Mouse (Mus musculus) intestine, embryonic 16.5 days (tissue): ENCODE measurements around the gene Dlgap3. TPM values are rescaled to one million over a fixed set of nuclear protein-coding genes. Genes with fewer than 3 reads are reported as not detected.

Experiments used
- ATAC-seq: fragments of 200-750 bp; cut with Nextera tagmentation; 2 replicates; pipeline ENCODE4 v1.8.0; 2017; ENCODE audit warnings: moderate TSS enrichment, moderate library complexity
- H3K27ac ChIP-seq: fragments of 300-500 bp; sonication (generic); 2 replicates; pipeline ENCODE4 v1.5.1; 2014; ENCODE audit warnings: mild to moderate bottlenecking, low read length
- H3K27me3 ChIP-seq: fragments of 300-500 bp; sonication (generic); replicated peaks from 2 replicates; pipeline ENCODE4 v1.6.1; 2014; ENCODE audit warnings: low read length, control low read depth, mixed read lengths; ENCODE audit not compliant: control insufficient read depth, insufficient read depth
- H3K36me3 ChIP-seq: fragments of 300-500 bp; sonication (generic); 2 replicates; pipeline ENCODE4 v1.6.1; 2014; ENCODE audit warnings: low read length, control low read depth; ENCODE audit not compliant: control insufficient read depth, insufficient read depth
- H3K4me1 ChIP-seq: fragments of 300-500 bp; sonication (generic); 2 replicates; pipeline ENCODE4 v1.6.1; 2014; ENCODE audit warnings: low read length, control low read depth, mixed read lengths; ENCODE audit not compliant: control insufficient read depth, insufficient read depth
- H3K4me2 ChIP-seq: fragments of 300-500 bp; sonication (generic); 2 replicates; pipeline ENCODE4 v1.6.1; 2014; ENCODE audit warnings: low read depth, low read length, control low read depth
- H3K4me3 ChIP-seq: fragments of 300-500 bp; sonication (generic); 2 replicates; pipeline ENCODE4 v1.5.1; 2014; ENCODE audit warnings: mild to moderate bottlenecking, low read length
- H3K9ac ChIP-seq: fragments of 300-500 bp; sonication (generic); 2 replicates; pipeline ENCODE4 v1.6.1; 2014; ENCODE audit warnings: low read depth, low read length
- H3K9me3 ChIP-seq: fragments of 300-500 bp; sonication (generic); 2 replicates; pipeline ENCODE4 v1.6.1; 2016; ENCODE audit warnings: low read length, control low read depth; ENCODE audit not compliant: control insufficient read depth
- WGBS: fragments of 180-500 bp; shearing (Covaris S2); extraction: QIAGEN DNeasy Blood & Tissue Kit; methylation state at CpG from one replicate; pipeline ENCODE4 v1.1.7; 2014; 5-methylcytosine and 5-hydroxymethylcytosine counted together
- polyA plus RNA-seq: library from polyadenylated mRNA; unstranded; fragments of >200 nt; fragmentation: Nextera tagmentation; extraction: Ambion mirVana; gene quantifications from 2 replicates; pipeline ENCODE4 v1.2.1, GENCODE M21; 2015

Dlgap3 gene
- polyA plus RNA-seq, 1 experiment from 2014 or later, result 0.50 TPM

DNA sequence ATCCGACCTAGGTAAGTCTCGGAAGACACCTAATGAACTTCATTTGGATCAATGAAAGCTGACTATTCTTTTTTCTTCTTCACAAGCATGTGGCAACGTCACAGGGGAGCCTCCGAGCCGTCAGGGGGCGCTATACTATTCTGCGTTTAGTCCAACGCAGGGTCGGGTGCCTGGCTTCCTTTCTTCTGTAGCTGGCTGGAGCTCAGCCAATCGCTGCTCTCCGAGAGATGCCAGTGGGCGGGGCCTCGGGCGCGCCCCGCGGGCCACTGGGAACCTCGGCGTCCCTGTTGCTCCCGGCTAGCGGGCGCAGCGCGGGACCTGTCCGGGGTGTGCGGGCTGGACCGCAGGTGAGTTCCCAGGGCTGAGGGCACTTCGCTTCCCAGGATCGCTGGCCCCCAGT, 74.5 kb downstream of the Dlgap3 start, which contains the start of gene Smim12:
Gene Smim12, plus strand, starts transcription at position 233 of the 400 bp plus-strand sequence.
- Histone ChIP-seq H3K9me3 (no peaks in the 10 kb centered on the region), H3K36me3 (peaks cover 5% of the 10 kb centered on the region; the same call in 1 of the 2 replicates), H3K27ac (no peak within 1 kb of the TSS), H3K4me2 (peak within 1 kb of the TSS; percentile 83), H3K4me3 (peak within 1 kb of the TSS; percentile 90), H3K9ac (peak within 1 kb of the TSS; percentile 93), H3K4me1 (peaks cover 11% of the 10 kb centered on the region), H3K27me3 (no peaks in the 10 kb centered on the region; the same call in 1 of the 2 replicates)
- ATAC-seq, result peak; percentile 100
- under 1% methylated on average over 29 of the region's 29 CpGs for WGBS

DNA sequence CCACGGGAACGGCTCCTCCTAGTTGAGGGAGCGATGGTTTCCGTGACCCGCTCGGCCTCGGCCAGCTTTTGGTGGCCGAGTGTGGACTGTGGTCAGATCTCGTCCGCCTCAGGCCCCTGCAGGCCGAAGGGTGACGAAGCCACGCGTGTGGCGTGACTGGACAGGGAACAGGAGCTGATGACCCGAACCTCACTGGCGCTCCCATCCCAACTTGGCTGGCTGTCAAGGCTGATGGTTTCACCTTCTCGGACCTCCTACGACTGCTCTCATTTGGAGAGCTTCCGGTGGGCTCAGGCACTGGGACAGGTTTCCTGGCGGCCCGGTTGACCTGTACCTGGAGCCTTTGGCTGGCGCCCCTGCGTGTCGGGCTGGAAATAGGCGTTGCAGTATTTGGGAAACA, 74.9 kb downstream of the Dlgap3 start:
- Histone ChIP-seq H3K9ac (peak overlapping the region; percentile 93), H3K4me1 (peaks cover 11% of the 10 kb centered on the region), H3K27me3 (no peaks in the 10 kb centered on the region; the same call in 1 of the 2 replicates), H3K9me3 (no peaks in the 10 kb centered on the region), H3K4me2 (peak overlapping the region; percentile 83), H3K27ac (no peak overlapping the region), H3K36me3 (peaks cover 5% of the 10 kb centered on the region; the same call in 1 of the 2 replicates), H3K4me3 (peak overlapping the region; percentile 90)
- peak; percentile 77 for ATAC-seq
- under 1% methylated on average over 26 of the region's 26 CpGs for WGBS

DNA sequence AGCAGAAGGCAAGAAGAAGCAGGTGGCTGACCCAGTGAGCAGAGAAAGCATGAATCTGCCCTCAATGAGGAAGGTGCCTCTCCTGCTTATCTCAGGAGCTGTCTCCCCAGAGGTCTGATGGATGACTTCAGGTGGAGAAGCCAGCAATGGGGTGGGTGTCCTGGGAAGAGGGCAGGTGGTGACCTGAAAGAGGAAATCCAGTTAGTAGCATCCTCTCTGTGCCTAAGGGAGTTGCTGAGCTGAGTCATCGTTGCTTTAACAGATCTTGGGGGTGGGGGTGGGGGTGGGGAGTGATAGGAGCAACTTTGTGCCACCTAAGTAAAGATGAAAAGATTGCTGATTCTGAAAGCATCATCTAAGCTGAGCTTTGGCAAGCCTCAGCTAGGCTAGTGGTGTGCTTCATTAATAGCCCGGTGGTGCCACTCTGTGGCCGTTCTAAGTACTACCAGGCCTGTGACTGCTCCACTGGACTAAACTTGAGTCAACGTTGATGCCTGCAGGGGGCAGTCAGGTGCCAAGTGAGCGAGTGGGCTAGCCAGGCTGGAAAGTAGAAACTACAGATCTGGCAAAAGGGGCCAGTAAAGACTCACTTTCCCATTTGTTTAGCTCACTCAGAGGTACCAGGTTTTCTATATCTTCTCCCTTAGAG, 80.8 kb downstream of the Dlgap3 start:
- Histone ChIP-seq H3K9me3 (no peaks in the 10 kb centered on the region), H3K9ac (no peak overlapping the region), H3K4me3 (no peak overlapping the region), H3K4me1 (peaks cover 8% of the 10 kb centered on the region), H3K27me3 (no peaks in the 10 kb centered on the region), H3K4me2 (no peak overlapping the region), H3K27ac (no peak overlapping the region), H3K36me3 (peaks cover 5% of the 10 kb centered on the region; the same call in 1 of the 2 replicates)
- 3% methylated on average over 5 of the region's 5 CpGs for WGBS
- ATAC-seq, result peak; percentile 91

DNA sequence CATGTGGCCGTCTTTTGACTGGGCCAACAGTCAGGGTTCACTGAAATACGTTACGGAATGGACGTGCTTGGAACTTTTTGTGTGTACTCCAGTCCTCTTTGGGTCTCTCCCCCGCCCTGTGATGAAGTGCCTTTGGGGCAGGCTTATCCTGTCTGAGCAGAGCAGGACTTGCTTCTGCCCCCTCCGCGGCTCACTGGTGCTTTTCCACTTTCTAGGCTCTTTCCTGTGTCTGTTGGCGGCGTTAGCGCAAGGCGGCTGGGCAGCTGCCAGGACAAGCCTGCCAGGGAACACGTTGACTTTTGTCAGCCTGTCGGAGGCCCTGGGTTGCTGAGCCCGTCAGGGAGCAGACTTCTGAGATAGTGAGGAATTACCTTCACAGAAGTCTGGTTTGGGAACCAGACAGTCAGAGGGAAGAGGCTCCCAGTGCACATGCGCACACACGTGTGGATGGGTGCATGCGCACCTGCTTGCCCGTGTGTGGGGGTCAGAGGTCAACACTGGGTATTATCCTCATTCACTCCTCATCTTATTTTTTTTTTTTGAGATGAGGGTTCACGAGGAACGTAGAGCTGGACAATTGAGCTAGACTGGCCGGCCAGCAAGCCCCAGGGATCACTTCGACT, 83.1 kb downstream of the Dlgap3 start:
- Histone ChIP-seq H3K36me3 (peaks cover 5% of the 10 kb centered on the region; the same call in 1 of the 2 replicates), H3K27ac (no peak overlapping the region), H3K9ac (no peak overlapping the region), H3K9me3 (no peaks in the 10 kb centered on the region), H3K4me1 (0 out of 2 replicates have a peak, but pooled peaks cover 4% of the 10 kb centered on the region), H3K4me2 (no peak overlapping the region), H3K4me3 (no peak overlapping the region), H3K27me3 (no peaks in the 10 kb centered on the region; the same call in 1 of the 2 replicates)
- no peak for ATAC-seq
- WGBS, result 53% methylated on average over 22 of the region's 22 CpGs

DNA sequence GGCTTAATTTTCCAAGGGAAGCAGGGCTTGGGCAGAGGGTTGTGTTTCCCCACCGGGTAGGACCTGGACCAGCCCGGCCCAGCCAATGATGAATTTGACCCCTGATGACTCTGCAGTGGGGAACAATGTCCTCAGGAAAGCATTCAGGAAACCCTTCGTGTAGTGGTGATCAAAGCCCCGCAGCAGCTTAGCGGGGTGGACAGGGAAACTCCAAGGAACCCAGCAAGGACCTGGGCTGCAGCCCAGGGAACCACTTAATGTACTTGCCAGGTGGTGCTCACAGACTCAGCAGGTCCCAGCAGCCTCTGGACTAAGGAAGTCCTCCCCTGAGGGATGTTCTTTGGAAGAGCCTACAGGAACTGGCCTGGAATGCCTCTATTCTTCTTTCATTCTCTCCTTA, 87.7 kb downstream of the Dlgap3 start:
- Histone ChIP-seq H3K27ac (no peak overlapping the region), H3K36me3 (no peaks in the 10 kb centered on the region), H3K4me3 (no peak overlapping the region), H3K4me1 (0 out of 2 replicates have a peak, but pooled peaks cover 4% of the 10 kb centered on the region), H3K9me3 (no peaks in the 10 kb centered on the region), H3K27me3 (no peaks in the 10 kb centered on the region; the same call in 1 of the 2 replicates), H3K4me2 (no peak overlapping the region), H3K9ac (no peak overlapping the region)
- 66% methylated on average over 5 of the region's 5 CpGs for WGBS
- no peak for ATAC-seq

DNA sequence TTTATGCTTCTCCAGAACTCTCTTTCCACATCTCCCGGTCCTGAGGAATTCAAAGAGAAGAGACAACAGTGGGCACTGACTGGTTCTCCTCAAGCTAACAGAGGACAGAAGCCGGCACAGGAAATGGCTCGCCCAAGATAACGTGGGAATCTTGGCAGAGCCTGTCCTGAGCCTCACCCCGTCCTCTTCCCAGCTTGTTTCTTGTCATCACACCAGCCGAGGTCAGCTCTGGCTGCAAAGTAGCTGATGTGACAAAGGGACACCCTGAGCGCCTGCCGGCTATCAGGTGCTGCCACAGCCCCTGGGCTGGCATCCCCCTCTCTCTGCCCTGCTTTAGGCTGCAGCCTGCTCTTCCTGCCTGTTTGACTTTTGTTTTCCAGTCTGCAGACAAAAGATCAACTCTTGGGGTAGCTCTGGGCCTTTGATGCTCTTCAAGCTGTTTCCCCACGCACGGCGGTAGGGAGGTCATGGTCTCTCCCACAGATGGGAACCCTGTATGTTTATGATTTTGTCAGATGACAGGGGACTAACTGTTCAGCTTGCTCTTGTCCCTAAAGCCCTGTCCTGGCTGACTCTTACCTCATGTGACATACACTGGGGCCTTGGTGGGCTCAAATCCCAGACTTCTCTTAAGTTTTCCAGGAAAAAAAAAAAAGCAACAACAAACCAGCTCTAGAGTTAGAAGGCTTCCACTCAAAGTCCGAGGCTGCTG, 89.3 kb downstream of the Dlgap3 start:
- 42% methylated on average over 12 of the region's 12 CpGs for WGBS
- Histone ChIP-seq H3K4me2 (no peak overlapping the region), H3K9ac (no peak overlapping the region), H3K27me3 (no peaks in the 10 kb centered on the region; the same call in 1 of the 2 replicates), H3K4me3 (no peak overlapping the region), H3K9me3 (no peaks in the 10 kb centered on the region), H3K4me1 (no peaks in the 10 kb centered on the region), H3K27ac (no peak overlapping the region), H3K36me3 (no peaks in the 10 kb centered on the region)
- ATAC-seq, result no peak

DNA sequence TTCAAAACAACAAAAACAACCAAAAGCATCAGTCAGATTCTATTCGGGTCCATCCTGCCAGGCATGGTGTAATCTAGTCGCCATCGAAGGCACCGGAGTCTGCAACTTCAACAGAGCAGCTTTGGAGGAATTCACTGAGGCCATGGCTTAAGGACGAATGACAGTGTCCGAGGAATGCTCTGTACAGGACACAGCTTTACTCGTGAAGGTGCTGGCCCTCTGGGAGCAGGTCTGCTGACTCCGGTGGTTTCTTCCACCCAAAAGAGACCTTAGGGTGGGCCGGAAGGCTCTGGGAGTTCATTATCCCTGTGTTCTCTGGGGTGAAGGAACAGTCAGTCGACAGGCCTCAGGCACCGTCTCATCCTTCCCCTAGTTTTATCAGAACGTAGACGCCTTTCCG, 92.6 kb downstream of the Dlgap3 start:
- Histone ChIP-seq H3K27me3 (no peaks in the 10 kb centered on the region; the same call in 1 of the 2 replicates), H3K9ac (no peak overlapping the region), H3K4me1 (no peaks in the 10 kb centered on the region), H3K36me3 (no peaks in the 10 kb centered on the region), H3K9me3 (no peaks in the 10 kb centered on the region), H3K4me2 (no peak overlapping the region), H3K27ac (no peak overlapping the region), H3K4me3 (no peak overlapping the region)
- ATAC-seq, result no peak
- WGBS, result 88% methylated on average over 14 of the region's 14 CpGs

DNA sequence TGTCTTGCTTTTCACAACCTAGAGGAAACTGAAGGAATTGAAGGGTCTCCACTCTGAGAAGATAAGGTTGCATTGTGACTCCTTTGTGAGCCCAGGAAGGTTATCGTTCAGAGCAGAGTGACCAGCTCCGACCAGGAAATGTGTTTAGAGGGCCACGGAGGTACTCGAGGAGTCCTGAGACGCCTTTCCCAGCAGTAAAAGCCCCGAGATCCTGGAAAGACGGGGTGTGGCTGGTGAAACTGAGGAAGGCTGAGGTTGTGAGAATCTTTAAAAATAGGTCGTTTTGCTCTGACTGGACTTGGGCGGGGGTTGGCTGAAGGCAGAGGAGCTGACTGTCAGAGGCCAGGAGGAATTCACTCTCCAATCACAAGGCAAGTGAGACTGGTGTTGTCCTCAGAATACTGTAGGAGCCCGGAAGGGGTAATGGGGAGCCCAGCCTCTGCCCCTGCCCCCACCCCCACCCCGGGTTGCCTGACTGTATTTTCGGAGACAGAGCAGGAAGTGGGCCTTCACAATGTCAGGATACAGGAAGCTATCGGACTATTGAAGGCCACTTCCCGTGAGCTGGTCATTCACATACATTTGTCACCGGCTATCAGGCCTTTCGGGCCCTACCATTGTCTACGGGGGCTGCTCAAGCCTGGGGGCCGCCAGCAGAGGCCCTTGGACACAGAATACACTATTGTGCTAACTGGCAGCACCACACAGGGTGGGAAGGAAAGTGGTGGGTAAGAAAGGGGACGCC, 94.6 kb downstream of the Dlgap3 start:
- no peak; the same call in 1 of the 2 replicates for ATAC-seq
- Histone ChIP-seq H3K36me3 (no peaks in the 10 kb centered on the region), H3K27ac (peak overlapping the region; percentile 39), H3K4me2 (no peak overlapping the region), H3K9me3 (no peaks in the 10 kb centered on the region), H3K4me1 (no peaks in the 10 kb centered on the region), H3K4me3 (no peak overlapping the region), H3K9ac (no peak overlapping the region), H3K27me3 (no peaks in the 10 kb centered on the region)
- WGBS, result 62% methylated on average over 19 of the region's 19 CpGs

DNA sequence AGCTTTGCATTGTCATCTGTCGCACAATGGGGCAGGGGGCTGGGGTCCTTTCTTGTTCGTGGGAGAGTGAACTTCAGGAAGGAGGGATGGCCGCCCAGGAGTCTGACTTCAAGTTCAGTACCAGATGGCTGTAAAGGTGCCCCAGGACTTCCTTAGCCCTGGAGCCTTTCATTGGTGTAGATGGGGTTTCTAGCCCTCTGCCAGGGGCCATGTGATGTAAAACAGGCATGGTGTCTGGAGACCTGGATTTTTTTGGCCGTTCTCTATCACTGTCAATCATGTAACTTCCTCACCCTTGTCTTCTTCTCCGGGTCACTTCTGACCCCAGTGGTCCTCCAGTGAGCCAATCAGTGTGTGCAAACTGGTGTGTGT, 95.2 kb downstream of the Dlgap3 start:
- no peaks in the 10 kb centered on the region for H3K27me3 ChIP-seq
- H3K27ac ChIP-seq, result peak overlapping the region; percentile 10; the same call in 1 of the 2 replicates
- H3K9ac ChIP-seq, result no peak overlapping the region
- no peak for ATAC-seq
- H3K4me1 ChIP-seq, result no peaks in the 10 kb centered on the region
- H3K36me3 ChIP-seq, result no peaks in the 10 kb centered on the region
- no peak overlapping the region for H3K4me3 ChIP-seq
- 46% methylated on average over 5 of the region's 5 CpGs for WGBS
- no peaks in the 10 kb centered on the region for H3K9me3 ChIP-seq
- H3K4me2 ChIP-seq, result no peak overlapping the region
